Mouse (Mus musculus): ENCODE results near the gene Zfp597. TPM values are rescaled to one million over a fixed set of nuclear protein-coding genes. Genes with fewer than 3 reads are reported as not detected.

The Zfp597 gene
- polyA plus RNA-seq, 1 experiment from 2014 or later: 2.3 TPM

DNA sequence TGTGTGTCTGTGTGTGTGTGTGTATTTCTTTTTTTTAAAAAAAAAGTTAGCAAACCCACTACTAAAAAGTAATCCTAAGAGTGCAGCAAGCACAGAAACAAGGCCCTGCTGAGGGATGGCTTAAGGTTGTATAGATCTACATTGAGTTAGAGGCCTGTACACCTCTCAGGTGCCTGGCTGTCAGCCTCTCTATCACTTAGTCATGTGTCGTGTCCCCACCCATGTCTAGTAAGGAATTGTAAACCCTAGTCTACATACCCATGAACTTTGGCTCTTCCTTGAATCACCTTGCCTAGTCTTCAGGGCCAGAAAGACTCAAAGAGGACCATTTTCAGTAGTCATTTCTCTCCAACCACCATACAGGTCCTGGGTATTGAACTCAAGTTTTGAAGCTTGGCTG is 12.2 kb upstream of the Zfp597 start:
- 54% methylated on average over 1 of the region's 1 CpGs for WGBS (ENCODE audit: insufficient replicate concordance)
- DNase-seq (no peak), ATAC-seq (ENCODE audit: low read depth) (no peak)
- Histone ChIP-seq H3K9ac (no peak overlapping the region), H3K27me3 (no peaks in the 10 kb centered on the region), H3K27ac (no peak overlapping the region), H3K4me2 (no peak overlapping the region), H3K4me3 (replicated peaks) (no peak overlapping the region), H3K4me1 (replicated peaks) (peaks cover 30% of the 10 kb centered on the region), H3K36me3 (peaks cover 75% of the 10 kb centered on the region), H3K9me3 (replicated peaks) (no peaks in the 10 kb centered on the region)

DNA sequence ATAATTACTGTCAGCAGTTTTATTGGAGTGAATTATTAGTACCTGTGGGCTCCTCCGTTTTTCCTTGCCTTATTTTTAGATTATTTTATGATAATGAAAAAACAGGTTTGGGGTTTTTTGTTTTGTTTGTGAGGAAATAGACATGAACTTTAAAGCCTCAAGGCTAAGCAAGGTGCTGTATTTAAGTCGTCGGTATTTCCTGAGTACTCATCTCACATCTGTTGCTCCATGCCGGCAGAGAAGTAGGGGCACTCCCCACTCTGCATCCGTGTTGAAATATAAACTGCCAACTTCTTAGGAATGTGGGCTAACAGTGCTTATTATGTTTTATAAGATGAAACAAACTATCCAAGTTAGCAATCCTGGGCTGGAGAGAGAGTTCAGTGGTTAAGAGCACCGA is 11.7 kb upstream of the Zfp597 start:
- Histone ChIP-seq H3K27me3 (no peaks in the 10 kb centered on the region), H3K27ac (no peak overlapping the region), H3K4me2 (no peak overlapping the region), H3K9ac (no peak overlapping the region), H3K36me3 (peaks cover 69% of the 10 kb centered on the region), H3K4me1 (replicated peaks) (peaks cover 30% of the 10 kb centered on the region), H3K9me3 (replicated peaks) (no peaks in the 10 kb centered on the region), H3K4me3 (replicated peaks) (no peak overlapping the region)
- ATAC-seq (ENCODE audit: low read depth): no peak
- WGBS (ENCODE audit: insufficient replicate concordance): 73% methylated on average over 6 of the region's 6 CpGs
- no peak for DNase-seq

DNA sequence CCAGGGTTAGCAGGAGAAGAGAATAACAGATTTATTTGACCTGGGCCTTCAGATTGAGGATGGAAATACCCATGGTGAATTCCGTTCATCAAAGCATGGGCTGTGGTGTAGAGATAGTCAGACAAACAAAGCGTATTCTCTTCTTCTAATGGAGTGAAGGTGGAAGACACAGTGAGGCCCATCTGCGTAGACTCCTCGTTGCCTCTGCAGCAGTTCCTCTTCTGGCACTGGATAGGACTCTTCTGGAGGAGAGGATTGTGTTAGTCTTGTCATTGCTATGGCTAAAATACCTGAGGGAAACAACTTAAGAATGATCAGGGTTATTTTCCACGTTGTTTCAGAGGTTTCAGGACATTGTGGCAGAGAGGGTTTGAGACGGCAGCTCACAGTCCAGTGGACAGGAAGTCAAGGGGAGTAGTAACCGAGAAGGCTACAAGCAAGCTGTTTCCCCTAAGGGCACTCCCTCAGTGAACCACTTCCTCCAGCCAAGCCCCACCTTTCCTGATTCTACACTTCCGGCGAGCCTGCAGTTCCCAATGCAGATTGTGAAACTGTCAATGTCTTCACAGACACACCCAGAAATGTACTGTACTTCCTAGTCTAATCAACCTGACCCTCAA is 10.9 kb upstream of the Zfp597 start:
- H3K4me1 ChIP-seq (replicated peaks): peaks cover 30% of the 10 kb centered on the region
- DNase-seq (peak; percentile 20), ATAC-seq (ENCODE audit: low read depth) (peak; percentile 74)
- no peak overlapping the region for H3K4me3 ChIP-seq (replicated peaks)
- peak overlapping the region; percentile 63 for H3K27ac ChIP-seq
- H3K9ac ChIP-seq: peak overlapping the region; percentile 16; the same call in 1 of the 2 replicates
- H3K9me3 ChIP-seq (replicated peaks): no peaks in the 10 kb centered on the region
- no peaks in the 10 kb centered on the region for H3K27me3 ChIP-seq
- peaks cover 62% of the 10 kb centered on the region for H3K36me3 ChIP-seq
- H3K4me2 ChIP-seq: peak overlapping the region; percentile 34
- 22% methylated on average over 9 of the region's 9 CpGs for WGBS (ENCODE audit: insufficient replicate concordance)

DNA sequence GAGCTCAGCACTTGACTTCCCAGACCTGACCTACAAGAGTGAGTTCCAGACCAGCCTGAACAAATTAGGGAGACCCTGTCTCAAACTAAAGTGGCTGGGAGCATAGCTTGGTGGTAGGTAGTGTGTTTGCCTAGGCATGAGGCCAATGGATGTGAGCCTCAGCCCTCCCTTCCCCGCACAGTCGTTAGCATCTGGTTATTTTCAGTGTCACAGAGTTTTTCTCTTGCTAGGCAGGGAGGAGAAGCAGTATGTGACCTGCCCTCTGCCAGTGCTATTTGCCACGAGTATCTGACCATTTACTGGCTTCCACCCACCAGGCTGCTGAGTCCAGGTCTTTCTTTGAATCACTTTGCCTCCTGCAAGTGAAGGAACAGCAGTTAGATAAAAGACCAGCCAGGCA is 9.4 kb upstream of the Zfp597 start:
- Histone ChIP-seq H3K4me3 (replicated peaks) (no peak overlapping the region), H3K9ac (no peak overlapping the region), H3K27ac (no peak overlapping the region), H3K27me3 (no peaks in the 10 kb centered on the region), H3K4me1 (replicated peaks) (peaks cover 30% of the 10 kb centered on the region), H3K36me3 (peaks cover 46% of the 10 kb centered on the region), H3K9me3 (replicated peaks) (no peaks in the 10 kb centered on the region), H3K4me2 (no peak overlapping the region)
- ATAC-seq (ENCODE audit: low read depth): no peak
- no peak for DNase-seq
- WGBS (ENCODE audit: insufficient replicate concordance): 60% methylated on average over 3 of the region's 3 CpGs

DNA sequence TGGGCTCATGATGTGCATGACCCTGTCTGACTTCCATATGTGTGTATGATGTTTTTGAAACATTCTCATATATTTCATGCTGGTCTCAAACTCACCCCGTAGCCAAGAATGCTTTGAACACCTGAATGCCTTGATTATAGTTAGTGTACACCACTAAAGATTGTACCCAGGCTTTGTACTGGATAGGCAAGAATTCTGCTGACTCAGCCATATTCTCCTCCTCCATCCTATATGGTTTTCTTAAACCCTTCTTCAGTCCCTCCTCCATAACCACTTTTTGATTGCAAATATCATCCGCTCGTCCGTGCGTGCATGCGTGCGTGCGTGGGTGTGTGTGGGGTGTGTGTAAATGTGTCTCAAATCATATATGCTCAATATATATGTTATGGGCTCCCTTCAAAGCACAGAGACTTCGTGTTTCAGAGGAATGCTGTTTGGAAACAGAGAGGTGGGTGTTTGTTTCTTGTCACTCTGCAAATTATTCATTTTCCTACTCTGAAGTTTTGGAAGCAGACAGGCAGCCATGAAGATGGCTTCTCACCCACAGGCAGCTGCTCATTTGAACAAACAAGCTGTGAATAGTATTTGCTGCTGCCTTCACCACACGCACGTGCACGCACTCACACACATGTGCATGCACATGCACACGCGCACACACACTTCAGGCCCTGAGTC is 7.4 kb upstream of the Zfp597 start:
- Histone ChIP-seq H3K4me2 (no peak overlapping the region), H3K4me1 (replicated peaks) (peaks cover 40% of the 10 kb centered on the region), H3K9ac (no peak overlapping the region), H3K27ac (no peak overlapping the region), H3K4me3 (replicated peaks) (no peak overlapping the region), H3K9me3 (replicated peaks) (no peaks in the 10 kb centered on the region), H3K27me3 (no peaks in the 10 kb centered on the region), H3K36me3 (peaks cover 27% of the 10 kb centered on the region)
- DNase-seq (no peak), ATAC-seq (ENCODE audit: low read depth) (no peak)
- WGBS (ENCODE audit: insufficient replicate concordance): 86% methylated on average over 14 of the region's 14 CpGs

DNA sequence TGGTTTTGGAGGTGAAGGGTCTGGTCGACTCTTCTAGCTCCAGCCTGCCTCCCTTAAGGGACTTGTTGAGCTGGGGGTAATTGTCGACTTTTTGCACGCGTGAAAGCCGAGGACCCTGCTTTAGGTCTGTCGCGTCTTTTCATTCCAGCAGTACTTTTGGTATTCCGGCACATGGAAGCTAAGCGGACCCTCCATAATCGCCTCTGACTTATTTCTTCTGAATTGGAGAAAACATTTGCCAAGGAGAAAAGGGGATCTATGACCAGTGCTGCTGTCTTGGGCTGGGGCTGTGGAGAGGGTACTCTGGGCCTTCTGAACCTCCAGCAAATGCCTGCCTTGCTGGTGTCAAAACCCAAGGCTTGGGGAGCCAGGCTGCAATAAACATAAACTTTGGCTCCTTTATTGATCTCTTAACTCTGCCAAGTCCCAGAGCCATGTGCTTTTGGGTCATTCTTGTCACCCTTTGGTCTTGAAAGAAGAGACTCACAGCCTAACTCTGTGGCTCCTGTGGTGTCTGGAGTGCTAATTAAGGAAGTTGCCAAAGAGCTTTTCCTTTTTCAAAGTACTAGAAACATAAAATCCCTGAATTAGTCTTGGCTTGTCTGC is 807 bp upstream of the Zfp597 start:
- ATAC-seq (ENCODE audit: low read depth) (no peak), DNase-seq (no peak)
- peak overlapping the region; percentile 67 for H3K27ac ChIP-seq
- no peaks in the 10 kb centered on the region for H3K9me3 ChIP-seq (replicated peaks)
- peaks cover 37% of the 10 kb centered on the region for H3K4me1 ChIP-seq (replicated peaks)
- peak overlapping the region; percentile 73 for H3K4me2 ChIP-seq
- H3K27me3 ChIP-seq: no peaks in the 10 kb centered on the region
- H3K4me3 ChIP-seq (replicated peaks): peak overlapping the region; percentile 80
- H3K36me3 ChIP-seq: 0 out of 2 replicates have a peak, but pooled peaks cover 2% of the 10 kb centered on the region
- H3K9ac ChIP-seq: peak overlapping the region; percentile 90
- 3% methylated on average over 10 of the region's 10 CpGs for WGBS (ENCODE audit: insufficient replicate concordance)

DNA sequence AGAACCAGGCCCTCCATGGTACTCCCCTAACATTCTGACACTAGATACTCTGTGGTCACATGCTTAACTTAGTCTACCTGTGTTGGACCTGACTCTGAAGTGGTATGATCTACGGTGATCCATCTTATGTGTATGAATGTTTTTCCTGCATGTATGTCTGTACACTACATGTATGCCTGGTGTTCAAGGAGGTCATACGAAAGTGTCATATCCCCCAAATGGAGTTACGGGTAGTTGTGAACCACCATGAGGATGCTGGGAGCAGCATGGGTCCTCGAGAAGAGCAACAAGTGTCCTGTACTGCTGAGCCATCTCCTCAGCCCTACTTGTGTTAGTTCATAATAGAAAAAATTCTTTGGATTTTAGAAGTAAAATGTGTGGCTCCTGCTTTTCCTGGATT is 8.0 kb downstream of the Zfp597 start:
- no peak overlapping the region for H3K27ac ChIP-seq
- no peak overlapping the region for H3K4me2 ChIP-seq
- H3K9me3 ChIP-seq (replicated peaks): no peaks in the 10 kb centered on the region
- ATAC-seq (ENCODE audit: low read depth) (no peak), DNase-seq (no peak)
- peaks cover 16% of the 10 kb centered on the region for H3K36me3 ChIP-seq
- WGBS (ENCODE audit: insufficient replicate concordance): 79% methylated on average over 4 of the region's 4 CpGs
- H3K4me3 ChIP-seq (replicated peaks): no peak overlapping the region
- H3K9ac ChIP-seq: no peak overlapping the region
- H3K4me1 ChIP-seq (replicated peaks): peaks cover 22% of the 10 kb centered on the region
- H3K27me3 ChIP-seq: no peaks in the 10 kb centered on the region

DNA sequence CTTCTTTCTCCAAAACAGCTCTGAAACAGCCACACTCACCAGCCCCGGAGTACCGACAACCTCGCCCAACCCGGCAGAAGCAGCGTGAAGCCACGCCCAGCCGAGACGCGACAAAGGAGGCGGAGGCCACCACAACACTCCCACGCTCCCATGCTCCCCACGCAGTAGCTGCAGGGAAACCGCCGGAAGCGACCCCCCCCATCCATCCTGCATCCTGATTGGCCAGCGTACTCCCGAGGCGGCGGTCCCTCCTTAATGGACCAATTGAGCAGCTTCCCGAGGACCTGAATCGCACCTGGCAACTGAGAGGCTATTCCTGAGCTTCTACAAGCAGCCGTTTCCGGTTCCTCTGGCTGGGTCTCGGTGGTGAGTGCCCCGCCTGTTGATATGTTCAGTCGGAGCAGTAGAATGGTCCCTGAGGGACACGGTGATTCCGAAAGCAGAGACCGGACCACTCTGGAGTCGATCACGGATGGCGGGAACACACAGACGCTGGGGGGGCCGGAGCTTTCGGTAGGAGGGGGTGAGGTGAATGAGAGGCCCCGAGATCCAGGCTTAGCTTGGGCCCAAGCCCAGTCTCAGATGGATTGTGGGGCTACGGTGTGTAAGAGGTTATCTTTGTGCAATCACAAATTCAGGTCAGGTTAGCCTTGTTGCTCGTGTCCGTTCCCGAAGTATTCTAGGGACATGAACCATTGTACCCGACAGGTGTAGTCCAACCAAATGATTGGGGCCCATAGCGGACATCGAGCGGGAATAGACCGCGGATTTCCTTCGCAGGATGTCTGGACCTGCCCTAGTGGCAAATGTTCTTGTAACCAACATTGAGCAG is 11.9 kb downstream of the Zfp597 start, which contains the start of gene Naa60:
Naa60 (plus strand) TSS at position 160 of the 832 bp plus-strand sequence.
- peak; percentile 82 for DNase-seq

DNA sequence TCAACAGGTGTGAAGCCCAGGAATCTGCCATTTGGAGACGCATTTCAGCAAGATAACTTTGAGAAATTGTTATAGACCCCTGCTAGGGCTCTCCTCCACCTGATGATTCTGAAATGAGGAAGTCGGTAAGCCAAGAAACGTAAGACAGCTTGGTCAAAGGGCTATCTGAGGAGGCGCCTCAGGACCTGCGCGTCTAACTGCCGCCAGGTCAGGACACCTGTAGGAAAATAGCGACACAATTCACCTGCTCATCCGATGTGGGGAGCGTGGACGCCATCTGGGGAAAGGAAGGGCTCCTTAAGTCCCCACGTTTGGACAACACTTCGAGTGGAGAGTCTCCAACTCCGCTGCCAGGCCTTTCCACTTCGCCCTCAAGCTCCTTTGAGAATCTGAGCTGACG is 12.5 kb downstream of the Zfp597 start:
- WGBS (ENCODE audit: insufficient replicate concordance): 3% methylated on average over 16 of the region's 16 CpGs
- H3K27me3 ChIP-seq: no peaks in the 10 kb centered on the region
- peak overlapping the region; percentile 78 for H3K9ac ChIP-seq
- ATAC-seq (ENCODE audit: low read depth) (peak; percentile 19), DNase-seq (no peak)
- no peaks in the 10 kb centered on the region for H3K9me3 ChIP-seq (replicated peaks)
- H3K36me3 ChIP-seq: peaks cover 11% of the 10 kb centered on the region; the same call in 1 of the 2 replicates
- H3K4me1 ChIP-seq (replicated peaks): peaks cover 34% of the 10 kb centered on the region
- peak overlapping the region; percentile 59 for H3K27ac ChIP-seq
- peak overlapping the region; percentile 96 for H3K4me2 ChIP-seq
- peak overlapping the region; percentile 67 for H3K4me3 ChIP-seq (replicated peaks)

More for the DNA sequence above, 11.9 kb downstream of the Zfp597 start, which contains the start of gene Naa60:
- peak within 1 kb of the TSS; percentile 78 for H3K9ac ChIP-seq
- WGBS (ENCODE audit: insufficient replicate concordance): 4% methylated on average over 47 of the region's 47 CpGs
- peak within 1 kb of the TSS; percentile 96 for H3K4me2 ChIP-seq
- H3K27ac ChIP-seq: peak within 1 kb of the TSS; percentile 59
- peaks cover 11% of the 10 kb centered on the region; the same call in 1 of the 2 replicates for H3K36me3 ChIP-seq
- no peaks in the 10 kb centered on the region for H3K9me3 ChIP-seq (replicated peaks)
- peak within 1 kb of the TSS; percentile 67 for H3K4me3 ChIP-seq (replicated peaks)
- ATAC-seq (ENCODE audit: low read depth): peak; percentile 92
- peaks cover 34% of the 10 kb centered on the region for H3K4me1 ChIP-seq (replicated peaks)
- H3K27me3 ChIP-seq: no peaks in the 10 kb centered on the region

DNA sequence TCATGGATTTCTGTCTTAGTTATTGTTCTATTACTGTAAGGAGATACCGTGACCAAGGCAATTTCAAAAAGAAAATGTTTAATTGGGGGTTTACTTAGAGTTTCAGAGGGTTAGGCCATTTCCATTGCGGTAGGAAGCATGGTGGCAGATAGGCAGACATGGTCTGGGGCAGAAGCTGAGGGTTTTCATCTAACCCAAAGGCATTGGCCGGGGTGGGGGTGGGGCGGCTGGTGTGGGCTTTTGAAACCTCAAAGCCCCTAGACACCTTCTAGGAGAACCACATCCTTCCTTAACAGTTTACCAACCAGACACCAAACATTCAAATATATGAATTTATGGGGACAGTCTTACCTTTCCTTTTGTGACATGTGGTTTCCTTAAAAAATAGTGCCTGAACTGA is 25.1 kb downstream of the Zfp597 start:
- Histone ChIP-seq H3K4me3 (replicated peaks) (no peak overlapping the region), H3K4me1 (replicated peaks) (no peaks in the 10 kb centered on the region), H3K27ac (no peak overlapping the region), H3K27me3 (no peaks in the 10 kb centered on the region), H3K4me2 (no peak overlapping the region), H3K9ac (no peak overlapping the region), H3K9me3 (replicated peaks) (no peaks in the 10 kb centered on the region), H3K36me3 (peaks cover 14% of the 10 kb centered on the region)
- ATAC-seq (ENCODE audit: low read depth) (no peak), DNase-seq (no peak)
- WGBS (ENCODE audit: insufficient replicate concordance): 46% methylated on average over 4 of the region's 4 CpGs

DNA sequence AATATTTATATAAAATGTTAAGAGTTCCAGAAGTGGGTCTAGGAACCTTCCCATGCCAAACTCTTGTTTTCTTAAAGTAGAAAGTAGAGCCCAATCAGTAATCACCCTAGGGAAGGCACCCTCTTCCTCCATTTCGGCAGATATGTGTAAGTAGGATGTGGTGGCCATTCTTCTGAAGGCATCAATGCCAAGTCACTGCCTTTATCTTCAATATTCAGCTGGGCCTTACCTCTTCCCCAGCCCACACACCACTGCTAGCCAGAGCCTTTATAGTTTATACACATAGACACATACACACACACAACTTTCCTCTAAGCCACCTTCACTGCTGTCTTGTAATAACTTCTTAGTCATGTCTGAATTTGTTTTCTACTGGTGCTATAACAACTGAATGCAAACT is 28.6 kb downstream of the Zfp597 start:
- H3K9me3 ChIP-seq (replicated peaks): no peaks in the 10 kb centered on the region

More for the DNA sequence above, 28.6 kb downstream of the Zfp597 start:
- Histone ChIP-seq H3K27ac (no peak overlapping the region), H3K9ac (no peak overlapping the region), H3K4me1 (replicated peaks) (peaks cover 3% of the 10 kb centered on the region), H3K4me3 (replicated peaks) (no peak overlapping the region), H3K27me3 (no peaks in the 10 kb centered on the region), H3K36me3 (no peaks in the 10 kb centered on the region), H3K4me2 (no peak overlapping the region)
- 18% methylated on average over 1 of the region's 1 CpGs for WGBS (ENCODE audit: insufficient replicate concordance)
- DNase-seq (no peak), ATAC-seq (ENCODE audit: low read depth) (peak; percentile 53; the same call in 1 of the 2 replicates)
